Mouse (Mus musculus) neural tube, embryonic 15.5 days (tissue): ENCODE results near the gene Ccnk. TPM values are rescaled to one million over a fixed set of nuclear protein-coding genes. Genes with fewer than 3 reads are reported as not detected.
A peak's percentile ranks its signal among the peaks of the same experiment; 100 is the strongest.

Experiments used
- ATAC-seq: fragments of 200-750 bp; cut with Nextera tagmentation; 2 replicates; pipeline ENCODE4 v1.8.0; 2017; ENCODE audit warnings: mild to moderate bottlenecking, moderate TSS enrichment, moderate library complexity; ENCODE audit not compliant: low FRiP score
- H3K27ac ChIP-seq: fragments of 300-500 bp; sonication (generic); replicated peaks from 2 replicates; pipeline ENCODE4 v1.5.1; 2015; ENCODE audit warnings: mild to moderate bottlenecking, inconsistent platforms
- H3K27me3 ChIP-seq: fragments of 300-500 bp; sonication (generic); replicated peaks from 2 replicates; pipeline ENCODE4 v1.6.1; 2015; ENCODE audit warnings: inconsistent platforms
- H3K36me3 ChIP-seq: fragments of 300-500 bp; sonication (generic); 2 replicates; pipeline ENCODE4 v1.6.1; 2015; ENCODE audit warnings: inconsistent platforms
- H3K4me1 ChIP-seq: fragments of 300-500 bp; sonication (generic); 2 replicates; pipeline ENCODE4 v1.6.1; 2015; ENCODE audit warnings: inconsistent platforms
- H3K4me2 ChIP-seq: fragments of 300-500 bp; sonication (generic); 2 replicates; pipeline ENCODE4 v1.6.1; 2015; ENCODE audit warnings: inconsistent platforms, mild to moderate bottlenecking, moderate library complexity
- H3K4me3 ChIP-seq: fragments of 300-500 bp; sonication (generic); replicated peaks from 2 replicates; pipeline ENCODE4 v1.5.1; 2015; ENCODE audit warnings: mild to moderate bottlenecking, inconsistent platforms
- H3K9ac ChIP-seq: fragments of 300-500 bp; sonication (generic); replicated peaks from 2 replicates; pipeline ENCODE4 v1.6.1; 2015; ENCODE audit warnings: mild to moderate bottlenecking, inconsistent platforms
- H3K9me3 ChIP-seq: fragments of 300-500 bp; sonication (generic); replicated peaks from 2 replicates; pipeline ENCODE4 v1.6.1; 2016; ENCODE audit warnings: inconsistent platforms
- WGBS: fragments of 180-500 bp; shearing (Covaris S2); methylation state at CpG from one replicate; pipeline ENCODE4 v1.1.7; 2015; ENCODE audit warnings: mixed read lengths; 5-methylcytosine and 5-hydroxymethylcytosine counted together
- polyA plus RNA-seq: library from polyadenylated mRNA; unstranded; fragments of >200 nt; fragmentation: Nextera tagmentation; extraction: Ambion mirVana; gene quantifications from 2 replicates; pipeline ENCODE4 v1.2.1, GENCODE M21; 2015

The Ccnk gene
- polyA plus RNA-seq, 1 experiment from 2014 or later: 2.4 TPM

GRCm38 (mm10) chr12:108227527-108227926, 48.1 kb downstream of the Ccnk start:
- H3K4me3 ChIP-seq: no peak overlapping the region
- no peak overlapping the region for H3K27ac ChIP-seq
- peaks cover 72% of the 10 kb centered on the region for H3K4me1 ChIP-seq
- H3K27me3 ChIP-seq: no peaks in the 10 kb centered on the region
- 69% methylated on average over 16 of the region's 16 CpGs for WGBS
- H3K36me3 ChIP-seq: no peaks in the 10 kb centered on the region
- no peak overlapping the region for H3K4me2 ChIP-seq
- H3K9ac ChIP-seq: no peak overlapping the region
- ATAC-seq: no peak
- H3K9me3 ChIP-seq: no peaks in the 10 kb centered on the region

- H3K36me3 ChIP-seq: no peaks in the 10 kb centered on the region
- peaks cover 56% of the 10 kb centered on the region for H3K4me1 ChIP-seq
- H3K27me3 ChIP-seq: no peaks in the 10 kb centered on the region
- H3K9me3 ChIP-seq: no peaks in the 10 kb centered on the region
- H3K9ac ChIP-seq: no peak overlapping the region
- H3K4me2 ChIP-seq: no peak overlapping the region
- ATAC-seq: no peak
- no peak overlapping the region for H3K27ac ChIP-seq
- WGBS: 75% methylated on average over 12 of the region's 12 CpGs
- no peak overlapping the region for H3K4me3 ChIP-seq
These were observed 50.7 kb downstream of the Ccnk start for GRCm38 (mm10) chr12:108230077-108230476.

GRCm38 (mm10) chr12:108230821-108231794, 51.7 kb downstream of the Ccnk start:
- no peak overlapping the region for H3K4me3 ChIP-seq
- H3K4me2 ChIP-seq: no peak overlapping the region
- H3K9me3 ChIP-seq: no peaks in the 10 kb centered on the region
- H3K9ac ChIP-seq: no peak overlapping the region
- no peaks in the 10 kb centered on the region for H3K36me3 ChIP-seq
- ATAC-seq: no peak
- H3K4me1 ChIP-seq: peaks cover 53% of the 10 kb centered on the region
- WGBS: 57% methylated on average over 17 of the region's 18 CpGs
- H3K27ac ChIP-seq: peak overlapping the region; percentile 38; the same call in 1 of the 2 replicates
- H3K27me3 ChIP-seq: no peaks in the 10 kb centered on the region

- no peaks in the 10 kb centered on the region for H3K27me3 ChIP-seq
- peaks cover 54% of the 10 kb centered on the region for H3K4me1 ChIP-seq
- H3K9me3 ChIP-seq: no peaks in the 10 kb centered on the region
- WGBS: 21% methylated on average over 9 of the region's 9 CpGs
- H3K9ac ChIP-seq: no peak overlapping the region
- peak overlapping the region; percentile 38; the same call in 1 of the 2 replicates for H3K27ac ChIP-seq
- no peak for ATAC-seq
- H3K4me2 ChIP-seq: no peak overlapping the region
- no peak overlapping the region for H3K4me3 ChIP-seq
- H3K36me3 ChIP-seq: no peaks in the 10 kb centered on the region
These were observed 52.5 kb downstream of the Ccnk start for GRCm38 (mm10) chr12:108231901-108232300.

- H3K4me1 ChIP-seq: peaks cover 56% of the 10 kb centered on the region
- no peak overlapping the region for H3K9ac ChIP-seq
- H3K4me3 ChIP-seq: no peak overlapping the region
- no peaks in the 10 kb centered on the region for H3K9me3 ChIP-seq
- ATAC-seq: no peak
- H3K4me2 ChIP-seq: no peak overlapping the region
- H3K27ac ChIP-seq: no peak overlapping the region
- H3K36me3 ChIP-seq: no peaks in the 10 kb centered on the region
- H3K27me3 ChIP-seq: no peaks in the 10 kb centered on the region
- 87% methylated on average over 6 of the region's 6 CpGs for WGBS
These were observed 54.4 kb downstream of the Ccnk start for GRCm38 (mm10) chr12:108233736-108234135.

GRCm38 (mm10) chr12:108234832-108235602, 55.6 kb downstream of the Ccnk start:
- no peaks in the 10 kb centered on the region for H3K9me3 ChIP-seq
- no peak overlapping the region for H3K27ac ChIP-seq
- no peaks in the 10 kb centered on the region for H3K27me3 ChIP-seq
- H3K4me1 ChIP-seq: peaks cover 69% of the 10 kb centered on the region
- H3K4me2 ChIP-seq: no peak overlapping the region
- H3K4me3 ChIP-seq: no peak overlapping the region
- no peak for ATAC-seq
- H3K9ac ChIP-seq: no peak overlapping the region
- no peaks in the 10 kb centered on the region for H3K36me3 ChIP-seq
- WGBS: 73% methylated on average over 14 of the region's 14 CpGs

- H3K9ac ChIP-seq: no peak overlapping the region
- no peaks in the 10 kb centered on the region for H3K36me3 ChIP-seq
- no peak overlapping the region for H3K27ac ChIP-seq
- H3K4me3 ChIP-seq: no peak overlapping the region
- no peak for ATAC-seq
- no peaks in the 10 kb centered on the region for H3K9me3 ChIP-seq
- no peak overlapping the region for H3K4me2 ChIP-seq
- 57% methylated on average over 17 of the region's 18 CpGs for WGBS
- H3K4me1 ChIP-seq: peaks cover 77% of the 10 kb centered on the region
- no peaks in the 10 kb centered on the region for H3K27me3 ChIP-seq
These were observed 56.7 kb downstream of the Ccnk start for GRCm38 (mm10) chr12:108235976-108236555.

GRCm38 (mm10) chr12:108237300-108238006, 58.1 kb downstream of the Ccnk start:
- H3K27me3 ChIP-seq: no peaks in the 10 kb centered on the region
- H3K4me3 ChIP-seq: no peak overlapping the region
- H3K4me2 ChIP-seq: no peak overlapping the region
- H3K4me1 ChIP-seq: peaks cover 77% of the 10 kb centered on the region
- H3K27ac ChIP-seq: no peak overlapping the region
- ATAC-seq: no peak
- H3K36me3 ChIP-seq: no peaks in the 10 kb centered on the region
- 73% methylated on average over 6 of the region's 6 CpGs for WGBS
- H3K9me3 ChIP-seq: no peaks in the 10 kb centered on the region
- H3K9ac ChIP-seq: no peak overlapping the region

GRCm38 (mm10) chr12:108238395-108239035, 59.1 kb downstream of the Ccnk start:
- no peaks in the 10 kb centered on the region for H3K36me3 ChIP-seq
- ATAC-seq: no peak
- H3K9ac ChIP-seq: no peak overlapping the region
- no peak overlapping the region for H3K27ac ChIP-seq
- H3K4me3 ChIP-seq: no peak overlapping the region
- no peak overlapping the region for H3K4me2 ChIP-seq
- H3K4me1 ChIP-seq: peaks cover 86% of the 10 kb centered on the region
- 73% methylated on average over 17 of the region's 17 CpGs for WGBS
- H3K27me3 ChIP-seq: no peaks in the 10 kb centered on the region
- no peaks in the 10 kb centered on the region for H3K9me3 ChIP-seq

- H3K9ac ChIP-seq: no peak overlapping the region
- H3K27ac ChIP-seq: peak overlapping the region; percentile 85
- H3K36me3 ChIP-seq: no peaks in the 10 kb centered on the region
- no peak for ATAC-seq
- 0 out of 2 replicates have a peak overlapping the region, but pooled peaks have one; percentile 1 for H3K4me2 ChIP-seq
- peaks cover 92% of the 10 kb centered on the region for H3K4me1 ChIP-seq
- H3K9me3 ChIP-seq: no peaks in the 10 kb centered on the region
- WGBS: 25% methylated on average over 5 of the region's 5 CpGs
- no peak overlapping the region for H3K4me3 ChIP-seq
- H3K27me3 ChIP-seq: no peaks in the 10 kb centered on the region
These were observed 60.1 kb downstream of the Ccnk start for GRCm38 (mm10) chr12:108239441-108239840.
